Comparison of ENCODE assay signal across 13 mouse cellular contexts in the genomic region with DNA sequence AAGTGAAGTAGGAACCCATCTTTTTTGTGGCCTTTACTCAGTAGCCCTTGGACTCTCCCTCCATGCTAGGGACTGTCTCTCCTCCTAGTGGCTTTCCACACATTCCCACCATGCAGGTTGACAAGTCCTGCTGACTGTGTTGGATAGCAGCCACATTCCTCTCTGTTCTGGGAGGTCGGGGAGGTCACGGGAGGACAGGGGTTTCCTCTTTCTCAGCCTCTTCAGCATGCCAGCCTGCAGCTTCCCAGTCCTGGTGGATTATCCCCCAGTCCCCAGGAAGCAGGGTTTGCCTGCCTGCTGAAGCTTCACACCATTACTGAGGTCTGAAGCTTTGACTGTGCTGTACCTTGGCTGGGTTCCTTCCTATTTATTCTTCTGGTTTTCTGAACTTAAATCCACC. TPM values are rescaled to one million over a fixed set of nuclear protein-coding genes. Genes with fewer than 3 reads are reported as not detected.
DNase-seq lines count a peak whose midpoint lies in the region; ATAC-seq and TF ChIP-seq lines count a peak whose summit lies in the region.
"Had no signal": no experiment of that assay in that cellular context is flagged by ENCODE, and none has a peak within 500 bp of the region (broad histone marks: within the 10 kb centered on the region; RNA-seq: fewer than 3 reads in every experiment).

No protein-coding gene starts in this region.

- WGBS in heart, embryonic 16.5 days: 2% methylated on average over 2 of the region's 2 CpGs

- H3K27ac ChIP-seq in heart, embryonic 16.5 days (ENCODE audit: low read length): peak overlapping the region; percentile 76
- H3K27ac ChIP-seq: hindbrain, embryonic 15.5 days; limb, embryonic 13.5 days had no signal

- DNase-seq in cerebellum, postnatal 10 days: peak; percentile 56 to 61
- no peak for DNase-seq in cerebellum, adult 11 months
- peak; percentile 15 to 46 for DNase-seq in kidney, postnatal 25 days
- DNase-seq in kidney, adult 8-10 months: no peak
- DNase-seq in brain, embryonic 14.5 days (ENCODE audit: low read depth): peak; percentile 3
- no peak for DNase-seq in ovary, postnatal 36 days (ENCODE audit: low spot score)
- DNase-seq in adrenal gland, adult 8-10 months: no peak
- DNase-seq: lung, adult 2 months; right cerebral cortex, postnatal 14 days; thymus, postnatal 14 days had no signal

- no peak for TF ChIP-seq POLR2A in brain, embryonic 14.5 days (IDR thresholded peaks at IDR 0.05; ENCODE audit: borderline replicate concordance, extremely low read depth, insufficient read depth, insufficient read length, poor library complexity, severe bottlenecking)

- no peaks in the 10 kb centered on the region for H3K36me3 ChIP-seq in heart, embryonic 16.5 days (ENCODE audit: control insufficient read depth, insufficient read depth)
- H3K36me3 ChIP-seq: hindbrain, embryonic 15.5 days; limb, embryonic 13.5 days had no signal

- peak; percentile 61; the same call in 1 of the 2 replicates for ATAC-seq in heart, embryonic 16.5 days (replicated peaks; ENCODE audit: extremely low read depth, insufficient read depth, low FRiP score)

- H3K9ac ChIP-seq in heart, embryonic 16.5 days (ENCODE audit: low read length): no peak overlapping the region
- H3K9ac ChIP-seq: hindbrain, embryonic 15.5 days; limb, embryonic 13.5 days had no signal

- TF ChIP-seq CTCF in brain, embryonic 14.5 days (IDR thresholded peaks at IDR 0.05; ENCODE audit: borderline replicate concordance, extremely low read depth, insufficient read depth, insufficient read length): no peak

- peaks cover 7% of the 10 kb centered on the region for H3K9me3 ChIP-seq in heart, embryonic 16.5 days (replicated peaks; ENCODE audit: control insufficient read depth, low read length)

- H3K4me3 ChIP-seq in heart, embryonic 16.5 days (ENCODE audit: low read length): no peak overlapping the region
- H3K4me3 ChIP-seq: hindbrain, embryonic 15.5 days; limb, embryonic 13.5 days had no signal

- H3K4me2 ChIP-seq in heart, embryonic 16.5 days (ENCODE audit: low read depth, low read length): no peak overlapping the region
- H3K4me2 ChIP-seq: hindbrain, embryonic 15.5 days; limb, embryonic 13.5 days had no signal

- H3K4me1 ChIP-seq in heart, embryonic 16.5 days (ENCODE audit: control insufficient read depth, insufficient read depth, low read length): peaks cover 34% of the 10 kb centered on the region

- no peaks in the 10 kb centered on the region for H3K27me3 ChIP-seq in heart, embryonic 16.5 days (ENCODE audit: control insufficient read depth, insufficient read depth, low read length)
- H3K27me3 ChIP-seq: hindbrain, embryonic 15.5 days had no signal

RNA-seq across cellular contexts. Expression of a gene that starts 29.7 kb away (rescaled TPM):
- polyA plus RNA-seq in brain, embryonic 14.5 days (2012; rRNA removed): 18.0 and 22.4 TPM in 2 replicates
- polyA plus RNA-seq in heart, embryonic 16.5 days (2015; fragmentation: Nextera tagmentation; extraction: Ambion mirVana): 11.7 and 15.3 TPM in 2 replicates
- 10 to 100 TPM; 17.2 to 74.1 (median 37.1) TPM for total RNA-seq in adrenal gland, adult 8-10 months (2022)

Comparison
In these comparisons a context has a peak if more than half of its experiments do, and no peak if none do; other contexts are left out.
1. DNase-seq: peak in cerebellum, postnatal 10 days (2 of 2), kidney, postnatal 25 days (2 of 2) and brain, embryonic 14.5 days (single experiment); none in cerebellum, adult 11 months (single experiment), kidney, adult 8-10 months (0 of 2), ovary, postnatal 36 days (single experiment) and adrenal gland, adult 8-10 months (single experiment).